Mouse (Mus musculus): ENCODE measurements around the gene Xrcc4.
"Not testable (repeated sequence)": the region's sequence is repeated elsewhere in the genome, so short reads cannot be mapped to it uniquely, and the experiment has no call there.

Xrcc4 gene

GRCm38 (mm10) chr13:89809024-89809423, 280.4 kb downstream of the Xrcc4 start:
- DNase-seq: no peak

GRCm38 (mm10) chr13:89801901-89802300, 287.5 kb downstream of the Xrcc4 start:
- no peak for DNase-seq

GRCm38 (mm10) chr13:89797721-89798120, 291.7 kb downstream of the Xrcc4 start:
- DNase-seq: no peak

- no peak for DNase-seq
Observed at GRCm38 (mm10) chr13:89791475-89791874, 297.9 kb downstream of the Xrcc4 start.

- no peak for DNase-seq
Observed at GRCm38 (mm10) chr13:89782886-89783285, 306.5 kb downstream of the Xrcc4 start.

GRCm38 (mm10) chr13:89780276-89780675, 309.1 kb downstream of the Xrcc4 start:
- DNase-seq: no peak

GRCm38 (mm10) chr13:89779208-89779911, 310.0 kb downstream of the Xrcc4 start:
- peak; percentile 19 to 48 for DNase-seq

- DNase-seq: no peak
Observed at GRCm38 (mm10) chr13:89777764-89778163, 311.6 kb downstream of the Xrcc4 start.

- DNase-seq: no peak
Observed at GRCm38 (mm10) chr13:89777146-89777545, 312.3 kb downstream of the Xrcc4 start.

GRCm38 (mm10) chr13:89766551-89766950, 322.9 kb downstream of the Xrcc4 start:
- no peak for DNase-seq

GRCm38 (mm10) chr13:89765966-89766365, 323.4 kb downstream of the Xrcc4 start:
- no peak for DNase-seq

GRCm38 (mm10) chr13:89762339-89762738, 327.1 kb downstream of the Xrcc4 start:
- no peak for DNase-seq

- no peak for DNase-seq
Observed at GRCm38 (mm10) chr13:89756347-89756746, 333.1 kb downstream of the Xrcc4 start.

- DNase-seq: not testable (repeated sequence)
Observed at GRCm38 (mm10) chr13:89750562-89750961, 338.8 kb downstream of the Xrcc4 start.

- DNase-seq: no peak
Observed at GRCm38 (mm10) chr13:89743201-89743600, 346.2 kb downstream of the Xrcc4 start.

GRCm38 (mm10) chr13:89742686-89743200, 346.7 kb downstream of the Xrcc4 start:
- DNase-seq: no peak

- DNase-seq: peak; percentile 5 to 7
Observed at GRCm38 (mm10) chr13:89741766-89742685, 347.4 kb downstream of the Xrcc4 start, which contains the start of gene Vcan. Vcan (minus strand) TSS chr13:89742509.

- peak; percentile 9 to 12 for DNase-seq
Observed at GRCm38 (mm10) chr13:89741116-89741551, 348.3 kb downstream of the Xrcc4 start.

GRCm38 (mm10) chr13:89740243-89741115, 348.9 kb downstream of the Xrcc4 start:
- DNase-seq: peak; percentile 69 to 77

- no peak for DNase-seq
Observed at GRCm38 (mm10) chr13:89739696-89740242, 349.6 kb downstream of the Xrcc4 start.

- DNase-seq: peak; percentile 79 to 86
Observed at GRCm38 (mm10) chr13:89738776-89739695, 350.4 kb downstream of the Xrcc4 start.

All from lung, adult 18-20 months (tissue).